9 mouse cellular contexts compared by ENCODE assay signal in the genomic region with DNA sequence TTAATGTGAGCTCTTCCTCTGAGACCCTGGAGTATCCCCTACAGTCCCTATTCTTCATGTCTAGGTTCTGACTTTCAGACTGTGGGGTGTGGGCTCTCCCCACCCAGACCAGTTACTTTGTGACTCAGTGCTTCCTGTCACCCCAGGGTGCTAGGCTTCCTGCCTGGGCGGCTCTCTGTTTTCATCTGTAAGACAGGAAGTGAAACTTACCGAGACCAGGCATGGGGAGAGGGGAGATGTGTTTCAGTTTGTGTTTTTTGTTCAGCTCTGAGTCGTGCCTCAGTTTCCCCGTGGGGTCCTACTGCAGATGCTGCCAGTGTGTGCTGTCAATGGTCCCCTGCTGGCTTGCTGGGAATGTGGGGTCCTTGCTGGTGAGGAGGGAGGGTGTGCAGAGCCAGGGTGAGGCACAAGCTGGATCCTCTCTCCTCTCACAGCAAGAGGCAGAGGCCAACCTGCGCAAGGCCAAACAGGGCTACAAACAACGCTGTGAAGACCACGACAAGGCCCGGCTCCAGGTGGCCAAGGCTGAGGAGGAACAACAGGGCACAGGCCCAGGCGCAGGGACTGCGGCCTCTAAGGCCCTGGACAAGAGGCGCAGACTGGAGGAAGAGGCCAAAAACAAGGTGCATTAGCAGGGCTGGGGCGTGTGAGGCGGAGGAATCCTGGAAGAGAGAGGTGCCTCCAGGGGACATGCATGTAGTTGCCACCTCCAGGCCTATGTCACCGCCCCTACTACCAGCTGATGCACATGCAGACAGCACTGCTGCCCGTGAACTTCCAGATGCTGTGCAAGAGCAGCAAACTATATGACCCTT. TPM values are rescaled to one million over a fixed set of nuclear protein-coding genes. Genes with fewer than 3 reads are reported as not detected.
DNase-seq lines count a peak whose midpoint lies in the region; ATAC-seq and TF ChIP-seq lines count a peak whose summit lies in the region.
"Had no signal": no experiment of that assay in that cellular context is flagged by ENCODE, and none has a peak within 500 bp of the region (broad histone marks: within the 10 kb centered on the region; RNA-seq: fewer than 3 reads in every experiment).

No protein-coding gene starts in this region.

- peak overlapping the region; percentile 19 for H3K9ac ChIP-seq in CH12.LX (ENCODE audit: insufficient read depth, low read depth)
- H3K9ac ChIP-seq in liver, embryonic 12.5 days = no peak overlapping the region; the same call in 1 of the 2 replicates
- H3K9ac ChIP-seq in stomach, embryonic 14.5 days (replicated peaks; ENCODE audit: low read depth, low read length) = no peak overlapping the region
- no peak overlapping the region for H3K9ac ChIP-seq in forebrain, embryonic 15.5 days (replicated peaks)
- H3K9ac ChIP-seq: embryonic facial prominence, embryonic 15.5 days had no signal

- H3K36me3 ChIP-seq in CH12.LX (replicated peaks in 1 of 2; ENCODE audit: control insufficient read depth in 1 of 2, insufficient read depth in 1 of 2, low read length in 1 of 2) = peaks cover 64 to 84% of the 10 kb centered on the region in 2 experiments
- H3K36me3 ChIP-seq in liver, embryonic 12.5 days = peaks cover 92% of the 10 kb centered on the region
- H3K36me3 ChIP-seq in stomach, embryonic 14.5 days (ENCODE audit: control insufficient read depth, insufficient read depth, low read length) = no peaks in the 10 kb centered on the region
- no peaks in the 10 kb centered on the region for H3K36me3 ChIP-seq in forebrain, embryonic 15.5 days
- H3K36me3 ChIP-seq: embryonic facial prominence, embryonic 15.5 days had no signal

- peak; percentile 41; the same call in 1 of the 2 replicates for TF ChIP-seq POLR2A in CH12.LX (IDR thresholded peaks at IDR 0.05; ENCODE audit: low read depth, low read length)

- TF ChIP-seq CTCF in layer of hippocampus, adult 2 months (conservative IDR thresholded peaks at IDR 0.05) = no peak
- TF ChIP-seq CTCF in CH12.LX (conservative IDR thresholded peaks at IDR 0.05 in 1 of 2, IDR thresholded peaks at IDR 0.05 in 1 of 2; ENCODE audit: low read depth in 2 of 2, low read length in 2 of 2) = no peak

- H3K4me1 ChIP-seq in CH12.LX (ENCODE audit: control insufficient read depth in 1 of 2, insufficient read depth in 2 of 2) = peaks cover 27 to 36% of the 10 kb centered on the region in 2 experiments
- H3K4me1 ChIP-seq in liver, embryonic 12.5 days = peaks cover 65% of the 10 kb centered on the region
- peaks cover 15% of the 10 kb centered on the region; the same call in 1 of the 2 replicates for H3K4me1 ChIP-seq in stomach, embryonic 14.5 days (ENCODE audit: control insufficient read depth, insufficient read depth, low read length)
- no peaks in the 10 kb centered on the region for H3K4me1 ChIP-seq in forebrain, embryonic 15.5 days

- H3K79me2 ChIP-seq in CH12.LX (replicated peaks; ENCODE audit: control insufficient read depth, extremely low read depth, insufficient read depth, poor library complexity, severe bottlenecking) = no peaks in the 10 kb centered on the region

- TF ChIP-seq EP300 in CH12.LX (IDR thresholded peaks at IDR 0.05; ENCODE audit: low read length) = peak; percentile 94

- no peak for ATAC-seq in liver, embryonic 12.5 days
- ATAC-seq in stomach, embryonic 14.5 days (ENCODE audit: insufficient number of reproducible peaks, insufficient read depth, low FRiP score, low read depth) = no peak
- ATAC-seq in forebrain, embryonic 15.5 days (replicated peaks) = no peak

- peak overlapping the region; percentile 37; the same call in 1 of the 2 replicates for H3K27ac ChIP-seq in layer of hippocampus, adult 2 months
- peak overlapping the region; percentile 97 for H3K27ac ChIP-seq in CH12.LX (ENCODE audit: insufficient read depth, low read depth)
- peak overlapping the region; percentile 43 for H3K27ac ChIP-seq in liver, embryonic 12.5 days
- peak overlapping the region; percentile 6; the same call in 1 of the 2 replicates for H3K27ac ChIP-seq in stomach, embryonic 14.5 days (ENCODE audit: low read length)
- H3K27ac ChIP-seq in forebrain, embryonic 15.5 days (replicated peaks) = no peak overlapping the region
- H3K27ac ChIP-seq: embryonic facial prominence, embryonic 15.5 days had no signal

- dilution Hi-C loops in CH12.LX (cut with MboI; ENCODE audit: extremely low pct_ligation_motif_present, extremely low pct_unique_long_range_greater_than_20kb, low sequenced_read_pairs) = no loop called here

- H3K4me2 ChIP-seq in CH12.LX (ENCODE audit: insufficient read depth, low read depth, poor library complexity, severe bottlenecking) = peak overlapping the region; percentile 48
- H3K4me2 ChIP-seq in liver, embryonic 12.5 days = no peak overlapping the region
- no peak overlapping the region for H3K4me2 ChIP-seq in stomach, embryonic 14.5 days (replicated peaks; ENCODE audit: low read depth, low read length)
- H3K4me2 ChIP-seq in forebrain, embryonic 15.5 days (replicated peaks) = no peak overlapping the region
- H3K4me2 ChIP-seq: embryonic facial prominence, embryonic 15.5 days had no signal

- H3K27me3 ChIP-seq in CH12.LX (replicated peaks) = no peaks in the 10 kb centered on the region
- H3K27me3 ChIP-seq in liver, embryonic 12.5 days (replicated peaks) = no peaks in the 10 kb centered on the region
- H3K27me3 ChIP-seq in stomach, embryonic 14.5 days (ENCODE audit: control insufficient read depth, insufficient read depth, low read length) = no peaks in the 10 kb centered on the region
- peaks cover 9% of the 10 kb centered on the region; the same call in 1 of the 2 replicates for H3K27me3 ChIP-seq in forebrain, embryonic 15.5 days

- H3K4me3 ChIP-seq in layer of hippocampus, adult 2 months = no peak overlapping the region
- peak overlapping the region in 2 of 3 experiments; percentile 34 to 37 for H3K4me3 ChIP-seq in CH12.LX (replicated peaks in 1 of 3; ENCODE audit: low read depth in 2 of 3, low read length in 2 of 3, poor library complexity in 1 of 3)
- no peak overlapping the region for H3K4me3 ChIP-seq in liver, embryonic 12.5 days
- H3K4me3 ChIP-seq in stomach, embryonic 14.5 days (ENCODE audit: low read depth, low read length) = no peak overlapping the region
- no peak overlapping the region for H3K4me3 ChIP-seq in forebrain, embryonic 15.5 days
- H3K4me3 ChIP-seq: embryonic facial prominence, embryonic 15.5 days had no signal

- in situ Hi-C loops in CH12.LX (cut with MboI; ENCODE audit: low pct_ligation_motif_present, low pct_unique_long_range_greater_than_20kb, low sequenced_read_pairs) = no loop called here

- 76% methylated on average over 15 of the region's 15 CpGs for WGBS in liver, embryonic 12.5 days (ENCODE audit: insufficient replicate concordance)
- WGBS in stomach, embryonic 14.5 days = 75% methylated on average over 15 of the region's 15 CpGs
- 79% methylated on average over 15 of the region's 15 CpGs for WGBS in forebrain, embryonic 15.5 days

- H3K9me3 ChIP-seq in CH12.LX (replicated peaks; ENCODE audit: low read length) = no peaks in the 10 kb centered on the region
- H3K9me3 ChIP-seq in liver, embryonic 12.5 days (replicated peaks) = no peaks in the 10 kb centered on the region
- H3K9me3 ChIP-seq in stomach, embryonic 14.5 days (ENCODE audit: control insufficient read depth, low read depth, low read length) = no peaks in the 10 kb centered on the region
- H3K9me3 ChIP-seq in forebrain, embryonic 15.5 days = no peaks in the 10 kb centered on the region
- H3K9me3 ChIP-seq: embryonic facial prominence, embryonic 15.5 days had no signal

- no peak for TF ChIP-seq RAD21 in CH12.LX (IDR thresholded peaks at IDR 0.05; ENCODE audit: low read depth, low read length)

- no peak for DNase-seq in layer of hippocampus, adult 2 months (ENCODE audit: low spot score in 2 of 2)
- DNase-seq in layer of hippocampus, adult 9-10 months (ENCODE audit: low spot score) = no peak
- peak; percentile 74 for DNase-seq in CH12.LX (ENCODE audit: extremely low read depth)
- DNase-seq in frontal cortex, postnatal 36 days (ENCODE audit: low spot score in 2 of 2) = no peak
- DNase-seq in urinary bladder, postnatal 25 days (ENCODE audit: low spot score) = no peak

RNA-seq across cellular contexts. Expression of gene Arhgap45, which starts 8.0 kb away (rescaled TPM):
- 1 to 10 TPM; 3.7 to 4.4 TPM for total RNA-seq in layer of hippocampus, adult 2 months (2021)
- total RNA-seq in CH12.LX (2012; rRNA removed) = 23.4 and 25.9 TPM in 2 replicates
- total RNA-seq in CH12.LX (2014; rRNA removed) = 10.3 and 11.8 TPM in 2 replicates
- polyA plus RNA-seq in CH12.LX (2012; ENCODE audit: insufficient read length, low read depth) = 20.2 and 21.2 TPM in 2 replicates
- polyA plus RNA-seq in liver, embryonic 12.5 days (2016; fragmentation: Nextera tagmentation; extraction: Ambion mirVana) = 22.3 and 22.8 TPM in 2 replicates
- 5.1 and 5.7 TPM in 2 replicates for polyA plus RNA-seq in stomach, embryonic 14.5 days (2014; fragmentation: Nextera tagmentation; extraction: Ambion mirVana)
- polyA plus RNA-seq in forebrain, embryonic 15.5 days (2015; fragmentation: Nextera tagmentation; extraction: Ambion mirVana) = 1.3 TPM in 2 replicates

RNA-seq across cellular contexts. Expression of gene Polr2e, which starts 15.2 kb away (rescaled TPM):
- total RNA-seq in layer of hippocampus, adult 2 months (2021) = 10 to 100 TPM; 77.8 to 79.1 TPM
- total RNA-seq in CH12.LX (2012; rRNA removed) (127 and 132 TPM in 2 replicates), CH12.LX (2014; rRNA removed) (98.3 and 105 TPM in 2 replicates)
- polyA plus RNA-seq in CH12.LX (2012; ENCODE audit: insufficient read length, low read depth) = 194 and 227 TPM in 2 replicates
- 142 and 147 TPM in 2 replicates for polyA plus RNA-seq in liver, embryonic 12.5 days (2016; fragmentation: Nextera tagmentation; extraction: Ambion mirVana)
- polyA plus RNA-seq in stomach, embryonic 14.5 days (2014; fragmentation: Nextera tagmentation; extraction: Ambion mirVana) = 220 TPM in 2 replicates
- 179 and 186 TPM in 2 replicates for polyA plus RNA-seq in forebrain, embryonic 15.5 days (2015; fragmentation: Nextera tagmentation; extraction: Ambion mirVana)

RNA-seq across cellular contexts. Expression of gene Gpx4, which starts 22.5 kb away (rescaled TPM):
- 100 to 1,000 TPM; 440 to 464 TPM for total RNA-seq in layer of hippocampus, adult 2 months (2021)
- total RNA-seq in CH12.LX (2012; rRNA removed) = 368 and 459 TPM in 2 replicates
- 352 and 386 TPM in 2 replicates for total RNA-seq in CH12.LX (2014; rRNA removed)
- 332 and 353 TPM in 2 replicates for polyA plus RNA-seq in CH12.LX (2012; ENCODE audit: insufficient read length, low read depth)
- polyA plus RNA-seq in liver, embryonic 12.5 days (2016; fragmentation: Nextera tagmentation; extraction: Ambion mirVana) = 682 and 685 TPM in 2 replicates
- polyA plus RNA-seq in stomach, embryonic 14.5 days (2014; fragmentation: Nextera tagmentation; extraction: Ambion mirVana) = 434 and 466 TPM in 2 replicates
- 472 and 476 TPM in 2 replicates for polyA plus RNA-seq in forebrain, embryonic 15.5 days (2015; fragmentation: Nextera tagmentation; extraction: Ambion mirVana)

RNA-seq across cellular contexts. Expression of gene Abca7, which starts 28.1 kb away (rescaled TPM):
- total RNA-seq in layer of hippocampus, adult 2 months (2021) = 10 to 100 TPM; 10.7 to 11.0 TPM
- total RNA-seq in CH12.LX (2012; rRNA removed) (6.8 and 7.0 TPM in 2 replicates), CH12.LX (2014; rRNA removed) (2.3 TPM in 2 replicates)
- 5.4 and 6.1 TPM in 2 replicates for polyA plus RNA-seq in CH12.LX (2012; ENCODE audit: insufficient read length, low read depth)
- polyA plus RNA-seq in liver, embryonic 12.5 days (2016; fragmentation: Nextera tagmentation; extraction: Ambion mirVana) = 10.5 and 12.1 TPM in 2 replicates
- 3.2 and 3.6 TPM in 2 replicates for polyA plus RNA-seq in stomach, embryonic 14.5 days (2014; fragmentation: Nextera tagmentation; extraction: Ambion mirVana)
- 3.7 and 4.1 TPM in 2 replicates for polyA plus RNA-seq in forebrain, embryonic 15.5 days (2015; fragmentation: Nextera tagmentation; extraction: Ambion mirVana)

RNA-seq across cellular contexts. Expression of gene Cnn2, which starts 36.1 kb away (rescaled TPM):
- total RNA-seq in layer of hippocampus, adult 2 months (2021) = 1 to 10 TPM; 5.4 to 5.6 TPM
- total RNA-seq in CH12.LX (2012; rRNA removed) (26.3 and 26.9 TPM in 2 replicates), CH12.LX (2014; rRNA removed) (46.3 and 49.0 TPM in 2 replicates)
- 52.6 and 62.7 TPM in 2 replicates for polyA plus RNA-seq in CH12.LX (2012; ENCODE audit: insufficient read length, low read depth)
- polyA plus RNA-seq in liver, embryonic 12.5 days (2016; fragmentation: Nextera tagmentation; extraction: Ambion mirVana) = 68.2 and 75.4 TPM in 2 replicates
- polyA plus RNA-seq in stomach, embryonic 14.5 days (2014; fragmentation: Nextera tagmentation; extraction: Ambion mirVana) = 397 and 424 TPM in 2 replicates
- polyA plus RNA-seq in forebrain, embryonic 15.5 days (2015; fragmentation: Nextera tagmentation; extraction: Ambion mirVana) = 26.7 and 29.1 TPM in 2 replicates

Comparison
In these comparisons a context has a peak if more than half of its experiments do, and no peak if none do; other contexts are left out.
1. H3K4me3 ChIP-seq: peak in CH12.LX (2 of 3); none in layer of hippocampus, adult 2 months (single experiment), liver, embryonic 12.5 days (single experiment), stomach, embryonic 14.5 days (single experiment) and forebrain, embryonic 15.5 days (single experiment).